ENCODE assay signal across 8 mouse cellular contexts in the genomic region with DNA sequence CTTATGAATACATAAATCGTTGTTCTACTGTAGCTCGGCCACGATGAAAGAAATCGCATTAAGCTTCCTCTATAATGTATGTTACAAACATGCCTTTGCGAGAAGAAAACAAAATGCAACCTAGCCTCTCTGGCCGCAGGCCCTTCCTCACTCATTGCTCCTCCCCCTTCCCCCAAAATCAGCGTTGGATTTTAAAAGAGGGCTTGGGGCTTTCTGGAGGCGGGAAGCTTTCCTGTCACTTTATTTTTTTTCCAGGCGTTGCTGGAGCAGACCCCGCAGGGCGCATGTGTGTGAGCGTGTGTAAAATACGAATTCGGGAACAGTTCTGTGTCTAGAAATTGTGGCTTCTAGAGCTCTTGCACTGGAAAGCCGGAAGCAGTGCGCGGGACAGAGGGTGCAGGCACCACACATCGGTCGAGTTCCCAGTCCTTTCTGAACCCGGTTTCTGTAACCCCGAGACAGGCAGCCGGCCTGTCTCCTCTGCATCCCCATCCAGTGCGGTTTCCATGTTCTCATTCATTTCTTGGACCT. TPM values are rescaled to one million over a fixed set of nuclear protein-coding genes. Genes with fewer than 3 reads are reported as not detected.
DNase-seq lines count a peak whose midpoint lies in the region; ATAC-seq and TF ChIP-seq lines count a peak whose summit lies in the region.

No protein-coding gene starts in this region.

- peak; percentile 20 for DNase-seq in adrenal gland, adult 2 months
- no peak for DNase-seq in adrenal gland, postnatal 14 days
- peak; percentile 10 for DNase-seq in lung, postnatal 0 days (ENCODE audit: low spot score)
- DNase-seq in lung, postnatal 36 days: no peak
- DNase-seq in liver: peak; percentile 4
- DNase-seq in right cerebral cortex, adult 2 months (ENCODE audit: low spot score in 2 of 2): peak; percentile 31 to 49
- no peak for DNase-seq in spleen, postnatal 4 days (ENCODE audit: low spot score in 2 of 2)

- H3K4me3 ChIP-seq in lung, postnatal 0 days (ENCODE audit: low read depth, low read length): peak overlapping the region; percentile 40
- peak overlapping the region; percentile 44 to 51 for H3K4me3 ChIP-seq in heart, embryonic 14.5 days (ENCODE audit: control insufficient read depth in 1 of 2, insufficient read depth in 1 of 2, low read depth in 1 of 2, low read length in 2 of 2)

- no peaks in the 10 kb centered on the region for H3K36me3 ChIP-seq in lung, postnatal 0 days (ENCODE audit: insufficient read depth, low read length)
- H3K36me3 ChIP-seq in heart, embryonic 14.5 days (ENCODE audit: control insufficient read depth, insufficient read depth, low read length): no peaks in the 10 kb centered on the region

- peak overlapping the region; percentile 57 for H3K4me2 ChIP-seq in lung, postnatal 0 days (replicated peaks; ENCODE audit: low read depth, low read length)
- H3K4me2 ChIP-seq in heart, embryonic 14.5 days (ENCODE audit: low read length): peak overlapping the region; percentile 77

- H3K9ac ChIP-seq in lung, postnatal 0 days (replicated peaks; ENCODE audit: low read depth): no peak overlapping the region
- peak overlapping the region; percentile 44 for H3K9ac ChIP-seq in heart, embryonic 14.5 days (ENCODE audit: low read length)

- peaks cover 85% of the 10 kb centered on the region for H3K27me3 ChIP-seq in lung, postnatal 0 days (replicated peaks; ENCODE audit: insufficient read depth, low read length)
- H3K27me3 ChIP-seq in heart, embryonic 14.5 days (ENCODE audit: control insufficient read depth, insufficient read depth, low read length): peaks cover 81% of the 10 kb centered on the region

- peaks cover 23% of the 10 kb centered on the region; the same call in 1 of the 2 replicates for H3K4me1 ChIP-seq in lung, postnatal 0 days (ENCODE audit: insufficient read depth, low read depth, low read length)
- peaks cover 14 to 29% of the 10 kb centered on the region in 2 experiments; a peak in 3 of 4 replicates for H3K4me1 ChIP-seq in heart, embryonic 14.5 days (ENCODE audit: control insufficient read depth in 2 of 2, insufficient read depth in 2 of 2, low read length in 2 of 2)

- H3K27ac ChIP-seq in lung, postnatal 0 days (ENCODE audit: low read length): no peak overlapping the region
- no peak overlapping the region for H3K27ac ChIP-seq in heart, embryonic 14.5 days (replicated peaks in 1 of 2; ENCODE audit: control insufficient read depth in 1 of 2, insufficient read depth in 1 of 2, low read depth in 2 of 2, low read length in 2 of 2)

- WGBS in lung, postnatal 0 days: under 1% methylated on average over 23 of the region's 23 CpGs
- under 1% methylated on average over 23 of the region's 23 CpGs for WGBS in heart, embryonic 14.5 days

- no peak for TF ChIP-seq EP300 in lung, postnatal 0 days (IDR thresholded peaks at IDR 0.05)

- no peak for ATAC-seq in lung, postnatal 0 days
- no peak for ATAC-seq in heart, embryonic 14.5 days (ENCODE audit: insufficient number of reproducible peaks, insufficient read depth, low FRiP score, low read depth)

- no peaks in the 10 kb centered on the region for H3K9me3 ChIP-seq in lung, postnatal 0 days (ENCODE audit: low read length)
- H3K9me3 ChIP-seq in heart, embryonic 14.5 days (ENCODE audit: control insufficient read depth, low read length): no peaks in the 10 kb centered on the region

- no peak for TF ChIP-seq CTCF in lung, postnatal 0 days (IDR thresholded peaks at IDR 0.05)

RNA-seq across cellular contexts. Expression of a gene that starts 2.9 kb away (rescaled TPM):
- 1 to 10 TPM; 4.1 to 4.7 TPM for total RNA-seq in adrenal gland, adult 2 months (2021)
- polyA plus RNA-seq in adrenal gland, adult 2 months (2012; rRNA removed): 1.7 TPM in 2 replicates
- total RNA-seq in adrenal gland, postnatal 14 days (2021): 5.9 and 40.5 TPM in 2 replicates
- 0.31 and 0.42 TPM in 2 replicates for polyA plus RNA-seq in lung, postnatal 0 days (2015; fragmentation: Nextera tagmentation; extraction: Ambion mirVana)
- 2.1 and 2.5 TPM in 2 replicates for polyA plus RNA-seq in heart, embryonic 14.5 days (2014; fragmentation: Nextera tagmentation; extraction: Ambion mirVana)

Comparison
In these comparisons a context has a peak if more than half of its experiments do, and no peak if none do; other contexts are left out.
1. DNase-seq: peak in adrenal gland, adult 2 months (single experiment), lung, postnatal 0 days (single experiment), liver (single experiment) and right cerebral cortex, adult 2 months (2 of 2); none in adrenal gland, postnatal 14 days (single experiment), lung, postnatal 36 days (single experiment) and spleen, postnatal 4 days (0 of 2).